Mouse (Mus musculus) lung, postnatal 36 days (tissue): ENCODE data around the gene Gm4787.
A peak's percentile ranks its signal among the peaks of the same experiment; 100 is the strongest.
"Not testable (repeated sequence)": the region's sequence is repeated elsewhere in the genome, so short reads cannot be mapped to it uniquely, and the experiment has no call there.

Experiments
- DNase-seq: peaks from one replicate; pipeline ENCODE4 v3.0.0; 2022; ENCODE audit warnings: mixed read lengths

Gm4787 gene

GRCm38 (mm10) chr12:81379364-81379763 lies at the start of gene Gm4787:
Gene Gm4787 (minus strand): TSS chr12:81379464.
- not testable (repeated sequence) for DNase-seq

DNA sequence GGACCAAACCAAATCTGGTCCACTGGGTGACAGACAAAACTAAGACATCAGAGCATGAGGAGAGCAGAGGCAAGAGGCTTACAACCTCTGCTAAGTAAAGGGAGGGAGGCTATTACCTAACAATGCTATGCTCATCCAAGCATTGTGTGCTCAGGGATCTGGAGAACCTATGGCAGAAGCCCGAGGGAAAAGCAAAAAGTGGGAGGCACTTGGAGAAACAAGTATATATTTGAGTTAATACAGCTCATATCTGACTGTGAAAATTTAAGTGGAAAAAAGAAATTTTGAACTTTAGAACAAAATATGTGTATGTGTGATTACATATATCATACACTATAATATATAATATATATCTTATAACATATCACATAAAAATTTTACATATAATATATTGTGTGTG lies 42.6 kb upstream of the Gm4787 start, which contains the start of gene Adam4:
TSS of gene Adam4 (minus strand) at position 101 of the 400 bp plus-strand sequence.
- no peak for DNase-seq

DNA sequence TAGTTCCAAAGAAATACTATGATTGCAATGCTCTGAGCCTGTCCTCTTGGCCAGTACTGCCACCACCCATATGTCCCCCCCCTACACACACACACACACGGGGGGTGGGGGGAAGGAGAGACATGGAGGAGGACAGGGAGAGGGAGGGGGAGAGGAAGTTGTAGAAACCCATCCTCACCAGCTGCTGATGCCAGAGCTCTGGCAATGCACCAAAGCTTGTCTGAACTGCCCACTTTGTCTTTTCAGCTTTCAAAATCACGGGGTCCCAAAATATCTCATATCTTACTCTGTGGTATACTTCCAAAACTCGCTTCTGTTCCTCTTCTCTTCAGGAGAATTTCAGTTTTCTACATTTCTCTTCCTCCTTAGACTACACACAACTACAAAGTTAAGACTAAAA lies 33.9 kb upstream of the Gm4787 start:
- DNase-seq, result no peak

- no peak for DNase-seq
Measured at GRCm38 (mm10) chr12:81408966-81409365, 29.7 kb upstream of the Gm4787 start.

GRCm38 (mm10) chr12:81402187-81402586 lies 22.9 kb upstream of the Gm4787 start:
- peak; percentile 60 for DNase-seq

- no peak for DNase-seq
Measured at GRCm38 (mm10) chr12:81333841-81334240, 45.4 kb downstream of the Gm4787 start.

DNA sequence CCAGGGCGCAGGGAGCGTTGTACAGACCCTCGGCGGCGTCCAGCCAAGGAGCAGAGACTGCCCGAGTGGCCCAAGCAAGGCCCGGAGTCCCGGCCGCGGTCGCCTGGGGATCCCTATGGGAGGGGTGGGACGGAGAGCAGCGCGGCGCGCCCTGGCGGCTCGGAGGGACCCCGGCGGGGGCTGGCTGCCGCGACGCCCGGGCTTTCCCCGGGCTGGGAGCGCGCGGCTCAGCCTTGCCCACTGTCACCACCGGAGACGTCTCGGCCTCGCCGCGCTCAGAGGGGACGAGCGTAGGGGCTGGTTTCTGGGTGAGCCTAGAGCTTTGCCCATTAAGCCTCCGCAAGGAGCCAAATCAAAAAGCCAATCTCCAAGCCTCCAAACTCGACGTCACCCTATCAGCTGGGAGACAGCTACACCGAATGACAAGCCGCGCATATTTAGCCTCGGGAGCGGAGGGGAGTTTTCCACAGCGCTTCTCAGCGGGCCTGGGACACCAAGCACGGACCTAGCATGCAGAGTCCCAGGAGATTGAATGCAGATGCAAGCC lies 46.3 kb downstream of the Gm4787 start, which contains the start of gene Slc8a3:
TSS of gene Slc8a3 (minus strand) at position 306 of the 547 bp plus-strand sequence.
- no peak for DNase-seq

- DNase-seq, result no peak
Measured at GRCm38 (mm10) chr12:81331937-81332874, 47.1 kb downstream of the Gm4787 start.

- no peak for DNase-seq
Measured at GRCm38 (mm10) chr12:81331046-81331638, 48.1 kb downstream of the Gm4787 start.
